Mouse (Mus musculus): ENCODE results near the gene Trib3. TPM values are rescaled to one million over a fixed set of nuclear protein-coding genes. Genes with fewer than 3 reads are reported as not detected.
A peak's percentile ranks its signal among the peaks of the same experiment; 100 is the strongest.

The Trib3 gene
- polyA plus RNA-seq, 1 experiment: 27.6 TPM

DNA sequence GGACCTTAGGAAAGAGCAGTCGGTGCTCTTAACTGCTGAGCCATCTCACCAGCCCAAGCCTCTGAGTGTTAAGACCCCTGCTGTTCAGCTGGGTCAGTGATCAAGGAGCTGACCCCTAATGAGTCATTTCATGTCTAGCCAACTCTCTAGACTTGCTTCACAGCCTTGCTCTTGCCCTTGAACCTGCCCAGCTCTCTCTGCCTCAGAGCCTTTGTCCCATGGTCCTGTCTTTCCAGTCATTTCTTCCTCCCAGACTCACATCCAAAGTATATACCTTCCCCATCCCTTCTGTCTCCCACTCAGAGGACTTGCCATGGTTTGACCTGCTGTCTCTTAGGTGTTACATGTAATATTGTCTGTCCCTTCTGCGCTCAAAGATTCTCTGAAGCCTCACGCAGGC, 13.4 kb upstream of the Trib3 start:
- no peaks in the 10 kb centered on the region for H3K27me3 ChIP-seq (ENCODE audit: control insufficient read depth, insufficient read depth, insufficient read length)
- H3ac ChIP-seq (ENCODE audit: control insufficient read depth, insufficient read length, low read depth): no peak overlapping the region
- TF ChIP-seq CTCF (IDR thresholded peaks at IDR 0.05; ENCODE audit: control insufficient read depth, insufficient read depth, insufficient read length): no peak
- no peak for TF ChIP-seq MYOD1 (IDR thresholded peaks at IDR 0.05; ENCODE audit: control insufficient read depth, insufficient read length, low read depth)
- no peak for TF ChIP-seq MAX (IDR thresholded peaks at IDR 0.05)
- no peak for TF ChIP-seq CEBPB (IDR thresholded peaks at IDR 0.05; ENCODE audit: low read depth)
- TF ChIP-seq USF1 (IDR thresholded peaks at IDR 0.05; ENCODE audit: low read depth): no peak
- TF ChIP-seq MYOG (IDR thresholded peaks at IDR 0.05; ENCODE audit: control insufficient read depth, extremely low read depth, insufficient read length): no peak
- TF ChIP-seq FOSL1 (IDR thresholded peaks at IDR 0.05; ENCODE audit: insufficient read depth, low read length, poor library complexity, severe bottlenecking): no peak
- H3K36me3 ChIP-seq (ENCODE audit: control insufficient read depth, insufficient read depth): no peaks in the 10 kb centered on the region
- no peaks in the 10 kb centered on the region for H3K79me3 ChIP-seq (ENCODE audit: low read depth)
- no peak overlapping the region for H3K4me3 ChIP-seq (ENCODE audit: insufficient read depth, poor library complexity, severe bottlenecking)
- no peaks in the 10 kb centered on the region for H3K79me2 ChIP-seq (ENCODE audit: control insufficient read depth, insufficient read depth)

DNA sequence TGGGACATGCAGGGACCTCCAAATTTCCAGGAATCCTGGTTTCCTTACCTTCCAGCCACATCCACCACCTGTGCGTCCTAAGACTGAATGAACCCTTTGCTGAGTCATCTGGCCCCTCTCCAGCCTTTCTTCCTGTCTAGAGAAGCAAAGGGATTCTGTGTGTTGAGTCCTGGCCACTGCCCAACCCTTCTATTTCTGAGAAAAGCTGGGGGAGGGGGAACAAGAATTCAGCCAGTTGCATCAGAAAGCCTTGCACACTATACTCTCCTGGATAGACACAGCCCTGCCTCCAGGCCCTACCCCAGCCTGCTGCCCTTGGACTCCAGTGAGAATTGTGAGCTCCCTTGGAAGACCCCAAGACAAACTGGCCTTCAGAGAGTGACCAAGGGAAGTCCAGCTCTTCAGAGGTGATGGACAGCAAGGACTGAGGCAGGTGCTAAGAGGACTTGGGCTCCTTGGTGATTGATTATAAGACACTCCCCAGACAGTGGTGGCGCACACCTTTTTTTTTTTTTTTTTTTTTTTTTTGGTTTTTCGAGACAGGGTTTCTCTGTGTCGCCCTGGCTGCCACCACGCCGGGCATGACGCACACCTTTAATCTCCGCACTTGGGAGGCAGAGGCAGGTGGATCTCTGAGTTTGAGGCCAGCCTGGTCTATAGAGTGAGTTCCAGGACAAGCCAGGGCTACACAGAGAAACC, 6.2 kb upstream of the Trib3 start:
- no peak overlapping the region for H3K4me3 ChIP-seq (ENCODE audit: insufficient read depth, poor library complexity, severe bottlenecking)
- no peak overlapping the region for H3ac ChIP-seq (ENCODE audit: control insufficient read depth, insufficient read length, low read depth)
- no peaks in the 10 kb centered on the region for H3K36me3 ChIP-seq (ENCODE audit: control insufficient read depth, insufficient read depth)
- no peaks in the 10 kb centered on the region for H3K27me3 ChIP-seq (ENCODE audit: control insufficient read depth, insufficient read depth, insufficient read length)
- H3K79me3 ChIP-seq (ENCODE audit: low read depth): no peaks in the 10 kb centered on the region
- no peaks in the 10 kb centered on the region for H3K79me2 ChIP-seq (ENCODE audit: control insufficient read depth, insufficient read depth)
- TF ChIP-seq CEBPB (IDR thresholded peaks at IDR 0.05; ENCODE audit: low read depth): peak; percentile 27
- TF ChIP-seq MYOD1 (IDR thresholded peaks at IDR 0.05; ENCODE audit: control insufficient read depth, insufficient read length, low read depth): no peak
- no peak for TF ChIP-seq FOSL1 (IDR thresholded peaks at IDR 0.05; ENCODE audit: insufficient read depth, low read length, poor library complexity, severe bottlenecking)
- no peak for TF ChIP-seq CTCF (IDR thresholded peaks at IDR 0.05; ENCODE audit: control insufficient read depth, insufficient read depth, insufficient read length)
- TF ChIP-seq USF1 (IDR thresholded peaks at IDR 0.05; ENCODE audit: low read depth): no peak
- no peak for TF ChIP-seq MAX (IDR thresholded peaks at IDR 0.05)

DNA sequence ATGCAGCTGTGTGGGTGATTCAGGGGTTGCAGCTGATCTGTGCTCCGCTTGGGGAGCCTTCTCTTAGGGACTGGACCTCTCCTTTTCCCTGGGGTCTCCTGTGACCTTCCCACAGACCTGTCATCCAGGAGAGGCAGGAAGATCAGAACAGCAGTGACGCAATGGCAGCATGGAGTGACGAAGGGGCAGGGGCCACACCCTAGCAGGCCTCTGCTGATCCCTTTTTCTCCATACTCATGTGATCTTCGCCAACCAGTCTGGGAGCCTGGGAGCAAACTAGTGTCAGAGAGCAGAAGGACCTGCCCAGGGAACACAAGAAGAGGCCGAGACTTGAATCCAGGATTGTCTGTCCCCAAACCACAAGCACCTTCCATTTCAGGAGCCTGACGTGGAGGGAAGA, 5.4 kb upstream of the Trib3 start:
- no peak overlapping the region for H3K4me3 ChIP-seq (ENCODE audit: insufficient read depth, poor library complexity, severe bottlenecking)
- H3K79me3 ChIP-seq (ENCODE audit: low read depth): no peaks in the 10 kb centered on the region
- no peaks in the 10 kb centered on the region for H3K27me3 ChIP-seq (ENCODE audit: control insufficient read depth, insufficient read depth, insufficient read length)
- TF ChIP-seq MYOD1 (IDR thresholded peaks at IDR 0.05; ENCODE audit: control insufficient read depth, insufficient read length, low read depth): no peak
- no peak for TF ChIP-seq MYOG (IDR thresholded peaks at IDR 0.05; ENCODE audit: control insufficient read depth, extremely low read depth, insufficient read length)
- TF ChIP-seq FOSL1 (IDR thresholded peaks at IDR 0.05; ENCODE audit: insufficient read depth, low read length, poor library complexity, severe bottlenecking): no peak
- no peak for TF ChIP-seq MAX (IDR thresholded peaks at IDR 0.05)
- TF ChIP-seq CTCF (IDR thresholded peaks at IDR 0.05; ENCODE audit: control insufficient read depth, insufficient read depth, insufficient read length): no peak
- TF ChIP-seq USF1 (IDR thresholded peaks at IDR 0.05; ENCODE audit: low read depth): no peak
- TF ChIP-seq CEBPB (IDR thresholded peaks at IDR 0.05; ENCODE audit: low read depth): no peak
- H3K79me2 ChIP-seq (ENCODE audit: control insufficient read depth, insufficient read depth): no peaks in the 10 kb centered on the region
- H3K36me3 ChIP-seq (ENCODE audit: control insufficient read depth, insufficient read depth): no peaks in the 10 kb centered on the region
- no peak overlapping the region for H3ac ChIP-seq (ENCODE audit: control insufficient read depth, insufficient read length, low read depth)

DNA sequence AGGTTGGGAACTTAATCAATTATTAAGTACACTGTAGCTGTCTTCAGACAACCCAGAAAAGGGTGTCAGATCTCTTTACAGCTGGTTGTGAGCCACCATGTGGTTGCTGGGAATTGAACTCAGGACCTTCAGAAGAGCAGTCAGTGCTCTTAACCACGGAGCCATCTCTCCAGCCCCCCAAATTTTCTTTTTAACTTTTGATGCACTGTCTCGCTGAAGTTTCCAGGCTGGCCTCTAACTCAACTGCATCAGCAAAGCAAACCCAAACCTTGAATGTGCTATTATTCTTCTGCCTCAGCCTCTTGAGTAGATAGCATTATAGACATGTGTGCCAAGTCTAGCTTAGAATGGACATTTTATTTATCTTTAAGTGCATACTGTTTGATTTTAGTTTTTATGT, 3.9 kb upstream of the Trib3 start:
- no peak overlapping the region for H3ac ChIP-seq (ENCODE audit: control insufficient read depth, insufficient read length, low read depth)
- TF ChIP-seq MYOG (IDR thresholded peaks at IDR 0.05; ENCODE audit: control insufficient read depth, extremely low read depth, insufficient read length): no peak
- no peak for TF ChIP-seq MAX (IDR thresholded peaks at IDR 0.05)
- no peak for TF ChIP-seq FOSL1 (IDR thresholded peaks at IDR 0.05; ENCODE audit: insufficient read depth, low read length, poor library complexity, severe bottlenecking)
- no peak for TF ChIP-seq CTCF (IDR thresholded peaks at IDR 0.05; ENCODE audit: control insufficient read depth, insufficient read depth, insufficient read length)
- no peak for TF ChIP-seq CEBPB (IDR thresholded peaks at IDR 0.05; ENCODE audit: low read depth)
- no peak for TF ChIP-seq MYOD1 (IDR thresholded peaks at IDR 0.05; ENCODE audit: control insufficient read depth, insufficient read length, low read depth)
- TF ChIP-seq USF1 (IDR thresholded peaks at IDR 0.05; ENCODE audit: low read depth): no peak
- no peaks in the 10 kb centered on the region for H3K79me2 ChIP-seq (ENCODE audit: control insufficient read depth, insufficient read depth)
- no peak overlapping the region for H3K4me3 ChIP-seq (ENCODE audit: insufficient read depth, poor library complexity, severe bottlenecking)
- no peaks in the 10 kb centered on the region for H3K36me3 ChIP-seq (ENCODE audit: control insufficient read depth, insufficient read depth)
- H3K27me3 ChIP-seq (ENCODE audit: control insufficient read depth, insufficient read depth, insufficient read length): no peaks in the 10 kb centered on the region
- H3K79me3 ChIP-seq (ENCODE audit: low read depth): no peaks in the 10 kb centered on the region

DNA sequence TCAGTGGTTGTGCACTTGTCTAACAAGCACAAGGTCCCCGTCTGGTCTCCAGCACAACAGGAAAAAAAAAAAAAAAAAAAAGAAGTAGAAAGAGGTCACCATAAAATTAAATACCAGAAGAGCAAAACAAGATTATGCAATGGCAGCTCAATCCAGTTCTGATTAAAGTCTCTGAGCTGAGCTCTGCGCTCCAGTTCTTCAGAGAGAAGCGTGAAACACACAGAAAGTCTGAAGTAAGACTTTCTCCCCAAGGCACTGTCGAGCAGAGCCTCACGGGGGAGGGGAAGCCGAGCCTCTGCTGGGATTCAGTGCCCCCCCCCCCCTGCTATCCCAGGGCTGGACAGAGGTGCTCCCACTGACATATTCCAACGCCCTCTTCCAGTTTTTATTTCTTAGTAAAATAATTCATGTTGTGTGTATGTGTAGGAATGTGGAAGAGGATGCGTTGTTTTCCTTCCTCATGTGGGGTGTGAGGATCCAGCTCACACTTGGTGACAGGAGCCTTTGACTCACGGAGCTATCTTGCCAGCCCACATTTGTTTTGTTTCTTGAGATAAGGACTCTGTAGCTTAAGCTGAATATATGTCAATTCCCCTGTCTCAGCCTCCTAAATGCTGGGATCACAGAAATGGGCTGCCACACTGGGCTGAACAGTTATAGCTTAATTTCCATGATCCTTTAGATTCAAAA, 3.1 kb upstream of the Trib3 start:
- no peak overlapping the region for H3ac ChIP-seq (ENCODE audit: control insufficient read depth, insufficient read length, low read depth)
- no peaks in the 10 kb centered on the region for H3K36me3 ChIP-seq (ENCODE audit: control insufficient read depth, insufficient read depth)
- no peak overlapping the region for H3K4me3 ChIP-seq (ENCODE audit: insufficient read depth, poor library complexity, severe bottlenecking)
- H3K79me2 ChIP-seq (ENCODE audit: control insufficient read depth, insufficient read depth): no peaks in the 10 kb centered on the region
- TF ChIP-seq CEBPB (IDR thresholded peaks at IDR 0.05; ENCODE audit: low read depth) (no peak), MAX (IDR thresholded peaks at IDR 0.05) (no peak), USF1 (IDR thresholded peaks at IDR 0.05; ENCODE audit: low read depth) (no peak), MYOD1 (IDR thresholded peaks at IDR 0.05; ENCODE audit: control insufficient read depth, insufficient read length, low read depth) (no peak), MYOG (IDR thresholded peaks at IDR 0.05; ENCODE audit: control insufficient read depth, extremely low read depth, insufficient read length) (no peak), CTCF (IDR thresholded peaks at IDR 0.05; ENCODE audit: control insufficient read depth, insufficient read depth, insufficient read length) (no peak), FOSL1 (IDR thresholded peaks at IDR 0.05; ENCODE audit: insufficient read depth, low read length, poor library complexity, severe bottlenecking) (no peak)
- no peaks in the 10 kb centered on the region for H3K27me3 ChIP-seq (ENCODE audit: control insufficient read depth, insufficient read depth, insufficient read length)
- no peaks in the 10 kb centered on the region for H3K79me3 ChIP-seq (ENCODE audit: low read depth)
